Mouse (Mus musculus): ENCODE measurements around the gene Psmb11.
"Not testable (repeated sequence)": the region's sequence is repeated elsewhere in the genome, so short reads cannot be mapped to it uniquely, and the experiment has no call there.

Psmb11 gene

DNA sequence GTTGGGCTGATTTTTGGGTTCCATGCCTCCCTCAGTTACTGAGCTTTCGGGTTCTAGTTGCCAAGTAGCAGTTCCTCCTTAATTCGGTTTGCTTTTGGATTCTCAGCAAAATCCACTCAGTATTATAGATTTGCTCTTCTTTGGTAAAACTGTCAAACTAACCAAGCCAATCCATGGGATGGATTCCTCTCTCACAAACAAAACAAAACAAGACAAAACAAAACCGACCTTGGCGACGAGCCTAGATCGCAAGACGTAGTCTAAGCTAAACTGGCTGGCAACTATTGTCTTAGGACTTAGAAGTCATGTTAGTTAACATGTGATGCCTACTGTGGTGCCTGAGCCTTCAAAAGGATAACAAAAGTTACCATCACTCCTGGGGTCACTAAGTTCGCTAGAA, 17.5 kb upstream of the Psmb11 start:
- no peak for DNase-seq (ENCODE audit: low spot score)

GRCm38 (mm10) chr14:54605752-54606321, 15.4 kb upstream of the Psmb11 start, which contains the start of gene 4931414P19Rik:
TSS of gene 4931414P19Rik (minus strand) at chr14:54605993.
- DNase-seq (ENCODE audit: low spot score): peak; percentile 54

GRCm38 (mm10) chr14:54607226-54607625, 14.0 kb upstream of the Psmb11 start:
- no peak for DNase-seq (ENCODE audit: low spot score)

DNA sequence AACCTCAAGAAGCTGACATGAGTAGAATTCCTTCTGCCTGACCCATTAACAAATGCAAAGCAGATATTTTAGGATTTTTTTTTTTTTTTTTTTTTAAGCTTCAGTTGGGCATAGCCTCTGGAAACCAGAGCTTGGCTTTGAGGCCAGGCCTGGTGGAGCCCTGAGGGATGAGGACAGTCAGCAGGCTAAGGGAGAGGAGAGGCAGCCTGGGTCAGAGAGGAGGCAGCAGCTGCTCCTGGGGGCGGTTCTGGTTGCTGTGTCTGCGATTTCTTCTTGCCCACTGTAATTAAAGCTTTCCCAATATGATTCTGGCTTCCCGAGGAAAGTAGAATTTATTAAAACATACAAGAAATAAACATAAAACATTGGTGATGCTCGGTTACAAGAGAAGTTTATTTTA, 12.0 kb upstream of the Psmb11 start:
- no peak for DNase-seq (ENCODE audit: low spot score)

DNA sequence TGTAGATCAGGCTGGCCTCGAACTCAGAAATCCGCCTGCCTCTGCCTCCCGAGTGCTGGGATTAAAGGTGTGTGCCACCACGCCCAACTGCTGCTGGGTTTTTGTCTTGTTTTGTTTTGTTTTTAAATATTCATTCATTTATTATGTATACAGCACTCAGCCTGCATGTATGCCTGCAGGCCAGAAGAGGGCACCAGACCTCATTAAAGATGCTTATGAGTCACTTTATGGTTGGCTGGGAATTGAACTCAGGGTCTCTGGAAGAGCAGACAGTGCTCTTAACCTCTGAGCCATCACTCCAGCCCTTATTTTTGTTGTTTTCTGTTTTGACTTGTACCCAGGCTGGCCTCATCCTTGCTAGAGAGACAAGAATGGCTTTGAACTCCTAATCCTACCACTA, 11.3 kb upstream of the Psmb11 start:
- DNase-seq (ENCODE audit: low spot score): no peak

DNA sequence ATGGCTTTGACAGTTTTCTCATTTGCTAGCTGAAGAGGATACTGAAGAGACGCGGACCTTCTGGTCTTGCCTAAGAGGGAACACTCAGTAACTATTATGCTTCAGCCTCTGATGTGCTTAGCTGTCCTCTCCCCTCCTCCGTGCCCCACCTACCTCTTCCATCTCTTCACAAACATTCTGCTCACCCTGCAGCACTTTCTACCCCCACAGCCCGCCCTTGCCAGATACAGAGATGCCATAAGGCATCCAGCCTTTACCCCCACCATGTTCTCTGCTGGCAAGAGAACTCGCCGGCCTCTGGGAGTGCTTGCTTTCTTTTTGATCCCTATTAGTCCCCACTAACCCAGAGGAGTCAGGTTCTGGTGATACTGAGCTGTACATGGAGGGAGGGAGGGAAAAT, 10.6 kb upstream of the Psmb11 start:
- DNase-seq (ENCODE audit: low spot score): no peak

DNA sequence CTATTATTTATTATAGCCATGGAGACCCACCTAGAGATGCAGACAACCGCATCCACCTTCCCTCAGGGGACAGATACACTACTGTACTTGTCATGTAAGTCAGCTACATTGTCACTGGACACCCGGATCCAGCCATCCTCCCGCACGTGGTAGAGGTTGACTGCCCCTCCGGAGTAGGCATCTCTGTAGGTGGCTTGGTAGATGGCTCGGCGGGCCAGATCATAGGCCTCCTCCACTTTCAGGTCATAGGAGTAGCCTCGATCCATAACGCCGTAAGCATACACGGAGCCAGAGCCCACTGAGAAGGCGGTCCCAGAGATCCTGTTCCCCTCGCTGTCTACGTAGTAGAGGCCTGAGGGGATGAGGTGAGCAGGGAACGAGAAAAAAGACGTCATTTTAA, 7.1 kb upstream of the Psmb11 start:
- not testable (repeated sequence) for DNase-seq (ENCODE audit: low spot score)

GRCm38 (mm10) chr14:54616226-54616825, 4.9 kb upstream of the Psmb11 start:
- DNase-seq (ENCODE audit: low spot score): no peak

GRCm38 (mm10) chr14:54617152-54617896, 3.9 kb upstream of the Psmb11 start:
- DNase-seq (ENCODE audit: low spot score): no peak

- peak; percentile 78 for DNase-seq (ENCODE audit: low spot score)
Observed at GRCm38 (mm10) chr14:54617897-54618365, 3.3 kb upstream of the Psmb11 start, which contains the start of gene Psmb5. TSS of gene Psmb5 (minus strand) at chr14:54618022.

DNA sequence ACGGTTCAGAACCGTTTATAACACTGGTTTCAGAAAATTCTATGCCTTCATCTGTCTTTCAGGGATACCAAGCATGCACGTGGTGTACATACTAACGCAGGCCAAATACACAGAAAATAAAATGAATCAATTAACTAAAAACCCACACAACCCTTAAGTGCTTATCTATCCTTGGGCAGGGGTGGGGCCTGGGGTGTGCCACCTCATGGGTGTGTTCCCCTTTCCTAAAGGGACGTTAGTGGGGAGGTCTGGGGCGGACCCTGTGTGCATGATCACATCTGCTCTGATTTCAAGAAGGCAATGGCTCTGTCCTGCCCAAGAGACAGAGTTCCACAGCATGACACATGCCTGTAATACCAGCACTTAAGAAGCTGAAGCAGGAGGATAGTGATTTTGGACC, 2.1 kb downstream of the Psmb11 start:
- DNase-seq (ENCODE audit: low spot score): no peak

DNA sequence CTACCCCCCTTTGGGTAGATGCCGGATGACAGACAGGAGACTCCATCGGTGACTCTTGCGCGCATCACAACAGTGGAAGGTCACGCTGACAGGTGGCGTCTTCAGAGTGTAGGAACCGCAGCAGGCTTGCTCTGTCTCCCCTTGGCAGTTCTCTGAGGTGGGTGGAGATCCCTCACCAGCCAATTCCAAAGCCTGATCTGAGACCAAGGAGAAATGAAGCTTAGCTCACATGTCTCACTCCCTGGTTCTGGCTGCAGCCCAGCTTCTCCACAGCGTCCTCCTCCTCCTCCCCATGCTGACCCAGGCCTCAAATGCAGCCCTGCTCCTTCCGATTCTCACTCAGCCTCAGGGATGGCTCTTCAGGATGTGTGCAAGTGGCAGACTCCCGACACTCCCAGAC, 3.7 kb downstream of the Psmb11 start:
- DNase-seq (ENCODE audit: low spot score): no peak

GRCm38 (mm10) chr14:54628103-54628502, 6.9 kb downstream of the Psmb11 start:
- no peak for DNase-seq (ENCODE audit: low spot score)

- no peak for DNase-seq (ENCODE audit: low spot score)
Observed at GRCm38 (mm10) chr14:54629797-54630196, 8.6 kb downstream of the Psmb11 start.

DNA sequence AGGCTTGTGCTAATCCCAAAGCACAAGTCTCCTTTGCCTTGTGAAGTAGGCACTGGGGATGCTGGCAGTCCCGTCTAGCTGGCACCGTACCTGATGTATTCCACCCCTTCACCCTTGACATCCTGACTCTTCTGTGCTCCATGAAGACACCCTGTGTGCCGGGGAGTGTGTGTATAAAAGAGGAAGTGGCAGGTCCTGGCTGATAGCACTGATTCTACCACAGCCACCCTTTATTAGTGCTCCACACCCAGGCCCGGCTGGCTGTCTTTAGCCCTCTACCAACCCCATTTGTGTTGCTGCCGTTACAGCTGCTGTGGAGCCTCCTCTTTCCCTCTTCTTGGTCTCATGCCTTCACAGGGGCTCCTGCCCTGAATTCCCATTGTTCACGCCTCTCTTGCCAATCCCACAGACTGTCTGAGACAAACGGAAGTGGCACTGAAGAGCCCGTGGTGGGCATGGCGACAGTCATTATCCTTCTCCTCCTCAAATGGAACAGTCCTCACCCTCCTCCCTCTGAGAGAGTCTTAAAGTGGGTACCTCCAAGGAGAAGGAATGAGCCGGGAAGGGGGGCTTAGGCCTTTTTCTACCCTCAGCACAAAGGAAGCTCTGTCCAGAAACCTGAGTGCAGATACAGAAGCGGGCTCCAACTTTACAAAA, 9.5 kb downstream of the Psmb11 start:
- no peak for DNase-seq (ENCODE audit: low spot score)

GRCm38 (mm10) chr14:54631240-54631599, 10.0 kb downstream of the Psmb11 start:
- no peak for DNase-seq (ENCODE audit: low spot score)

DNA sequence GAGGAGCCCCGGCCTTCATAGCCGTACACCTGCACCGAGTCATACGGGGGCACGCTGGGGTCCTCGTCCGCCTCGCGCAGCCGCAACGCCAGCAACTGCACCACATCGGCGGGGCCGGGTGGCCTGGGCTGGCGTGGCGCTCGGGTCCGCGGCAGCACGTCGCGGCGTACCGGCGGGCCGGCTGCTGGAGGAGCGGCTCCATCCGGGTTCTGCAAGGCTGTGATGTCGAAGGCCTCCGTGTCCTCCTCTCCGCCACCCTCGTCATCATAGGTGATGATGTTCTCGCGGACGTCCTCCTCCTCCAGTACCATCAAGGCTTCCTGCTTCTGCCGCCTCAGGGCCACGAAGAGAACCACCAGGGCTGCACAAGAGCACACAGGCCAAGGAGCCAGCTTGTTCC, 11.0 kb downstream of the Psmb11 start:
- no peak for DNase-seq (ENCODE audit: low spot score)

DNA sequence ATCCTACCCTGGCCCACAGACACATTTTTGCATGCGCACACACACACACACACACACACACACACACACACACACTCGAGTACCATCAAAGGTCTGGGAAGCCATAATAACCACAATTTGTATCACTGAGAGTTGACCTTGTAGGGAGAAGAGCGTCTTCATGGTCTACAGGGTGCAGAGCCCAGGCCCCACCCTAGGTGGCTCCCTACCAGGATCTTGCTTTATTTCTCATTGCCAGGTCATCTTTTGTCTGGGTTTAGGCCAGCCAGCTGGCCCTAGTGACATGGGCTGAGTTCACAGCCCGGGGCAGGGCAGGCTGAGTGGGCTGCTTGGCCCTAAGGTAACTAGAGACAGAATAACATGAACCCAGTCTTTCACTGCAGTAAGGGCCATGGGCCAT, 12.9 kb downstream of the Psmb11 start:
- DNase-seq (ENCODE audit: low spot score): no peak

DNA sequence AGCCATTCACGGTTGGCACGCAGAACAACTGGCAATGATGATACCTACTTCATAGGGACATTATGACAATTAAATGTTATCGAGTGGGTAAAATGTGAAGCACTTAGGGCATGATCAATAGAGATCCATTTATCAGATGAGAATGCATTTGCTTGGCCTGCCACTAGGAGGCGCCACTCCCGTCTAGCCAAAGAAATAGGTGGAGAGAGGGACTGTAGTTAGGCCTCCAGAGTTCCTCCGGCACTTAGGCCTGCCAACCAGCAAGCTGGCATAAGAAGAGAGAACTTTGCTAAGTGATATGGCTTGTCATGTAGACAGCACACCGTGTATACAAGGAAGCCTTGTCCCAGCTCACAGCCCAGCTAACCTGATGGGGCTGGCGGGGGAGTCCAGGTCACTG, 15.7 kb downstream of the Psmb11 start:
- no peak for DNase-seq (ENCODE audit: low spot score)

GRCm38 (mm10) chr14:54638210-54638609, 17.0 kb downstream of the Psmb11 start:
- DNase-seq (ENCODE audit: low spot score): no peak

DNA sequence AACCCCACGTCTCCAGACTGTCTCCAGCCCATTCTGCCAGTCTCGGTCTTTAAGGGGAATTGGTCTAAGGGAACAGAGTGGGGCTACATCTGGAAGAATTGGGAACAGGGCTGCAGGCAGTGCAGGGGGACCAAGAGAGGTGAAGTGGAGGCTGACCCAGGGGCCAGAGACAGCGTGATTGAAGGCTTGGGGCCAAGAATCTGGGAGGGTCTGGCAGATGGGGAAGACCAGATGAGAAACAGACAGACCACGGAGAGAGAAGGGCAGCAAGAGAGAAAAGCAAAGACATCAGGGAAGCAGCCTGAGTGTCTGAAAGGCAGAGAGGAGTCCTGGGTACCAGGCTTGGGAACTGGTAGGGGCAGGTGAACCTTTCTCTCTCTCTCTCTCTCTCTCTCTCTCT, 18.9 kb downstream of the Psmb11 start:
- DNase-seq (ENCODE audit: low spot score): no peak

DNA sequence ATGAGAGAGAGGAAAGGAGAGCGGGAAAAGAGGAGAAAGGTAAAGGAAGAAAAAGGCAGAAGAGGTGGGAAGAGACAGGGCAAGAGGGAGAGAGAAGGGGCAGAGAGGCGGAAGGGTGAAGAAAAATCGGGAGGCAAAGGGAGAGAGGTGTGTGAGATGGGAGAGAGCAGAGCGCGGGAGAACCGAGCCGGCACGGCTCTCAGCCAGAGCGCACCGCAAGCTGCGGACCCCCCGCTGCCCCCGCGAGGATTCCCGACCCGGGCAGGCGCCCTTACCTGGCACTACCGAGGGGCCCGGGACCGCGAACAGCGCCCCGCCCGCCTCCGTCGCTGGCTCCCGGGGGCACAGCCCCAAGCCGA, 19.7 kb downstream of the Psmb11 start, which contains the start of gene Gm17606:
Gene Gm17606 (plus strand): TSS at position 7 of the 359 bp plus-strand sequence.
- DNase-seq (ENCODE audit: low spot score): no peak
